Mouse (Mus musculus) WW6 (cell line): Measurements from ENCODE around the gene Tle4.

Source experiments
- DNase-seq: peaks from one replicate; pipeline ENCODE4 v3.0.0-alpha.2; 2013; ENCODE audit warnings: low read depth, low spot score

The Tle4 gene

DNA sequence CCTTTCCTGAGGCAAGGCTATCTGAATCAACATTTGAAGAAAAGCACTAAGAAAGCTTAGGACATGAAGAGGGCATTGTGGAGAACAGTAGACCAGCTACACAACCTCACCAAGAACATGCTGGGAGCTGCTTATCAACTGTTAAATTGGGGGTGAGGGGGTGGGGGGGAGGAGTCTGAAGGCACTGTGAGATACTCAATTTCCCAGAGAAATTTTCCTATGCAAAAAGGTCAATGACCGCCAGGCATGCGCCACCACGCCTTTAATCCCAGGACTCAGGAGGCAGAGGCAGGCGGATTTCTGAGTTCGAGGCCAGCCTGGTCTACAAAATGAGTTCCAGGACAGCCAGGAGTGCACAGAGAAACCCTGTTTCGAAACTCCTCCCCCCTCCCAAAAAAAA is 65.0 kb downstream of the Tle4 start:
- DNase-seq, result peak; percentile 16

DNA sequence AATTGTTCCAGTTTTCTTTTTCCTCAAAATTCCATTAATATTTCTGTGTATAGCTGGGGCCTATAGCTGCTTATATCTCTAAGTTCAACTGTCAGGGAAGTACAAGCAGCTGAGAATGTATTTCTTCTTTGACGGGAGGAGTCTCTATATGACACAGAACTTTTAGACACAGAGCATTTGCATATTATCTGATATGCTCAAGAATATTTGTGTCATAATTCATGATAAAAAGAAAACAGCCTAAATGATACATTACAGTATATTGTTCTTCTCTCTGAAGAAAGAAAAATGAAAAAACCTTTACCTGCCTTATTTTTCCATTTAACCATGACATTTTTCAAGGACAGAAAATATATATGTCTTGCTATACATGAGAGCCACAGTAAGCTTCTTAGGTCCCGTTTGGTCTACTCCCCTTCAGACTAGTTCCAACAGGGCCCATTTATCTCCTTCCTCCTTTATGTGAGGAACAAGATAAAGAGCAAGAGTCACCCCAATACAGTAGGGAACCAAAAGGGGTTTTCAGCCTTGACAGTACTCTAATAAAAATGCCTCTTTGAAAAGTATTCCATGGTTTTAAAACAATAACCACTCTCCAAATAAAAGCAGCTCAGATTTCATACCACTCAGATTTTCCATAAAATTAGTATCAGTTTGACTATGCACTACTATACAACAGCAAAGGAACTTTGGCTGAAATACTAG is 77.6 kb downstream of the Tle4 start:
- DNase-seq, result no peak

DNA sequence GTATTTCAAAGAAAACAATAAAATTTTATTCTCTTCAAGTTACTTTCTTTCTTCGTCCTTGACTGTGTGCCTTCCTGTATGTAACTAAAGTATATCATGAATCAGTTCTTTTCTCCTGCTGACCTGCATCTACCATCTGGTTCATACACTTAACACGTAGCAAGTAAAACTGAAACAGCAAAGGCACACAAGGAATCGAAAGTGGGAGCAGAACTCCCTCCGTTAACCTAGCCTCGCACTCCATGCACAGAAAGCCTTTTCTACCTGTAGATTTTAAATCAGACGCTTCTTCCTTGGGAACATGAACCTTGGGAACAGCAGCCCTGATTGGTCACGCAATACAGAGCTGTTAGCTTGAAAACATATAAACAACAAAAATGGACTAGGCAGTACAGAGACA is 78.7 kb downstream of the Tle4 start:
- DNase-seq, result no peak

DNA sequence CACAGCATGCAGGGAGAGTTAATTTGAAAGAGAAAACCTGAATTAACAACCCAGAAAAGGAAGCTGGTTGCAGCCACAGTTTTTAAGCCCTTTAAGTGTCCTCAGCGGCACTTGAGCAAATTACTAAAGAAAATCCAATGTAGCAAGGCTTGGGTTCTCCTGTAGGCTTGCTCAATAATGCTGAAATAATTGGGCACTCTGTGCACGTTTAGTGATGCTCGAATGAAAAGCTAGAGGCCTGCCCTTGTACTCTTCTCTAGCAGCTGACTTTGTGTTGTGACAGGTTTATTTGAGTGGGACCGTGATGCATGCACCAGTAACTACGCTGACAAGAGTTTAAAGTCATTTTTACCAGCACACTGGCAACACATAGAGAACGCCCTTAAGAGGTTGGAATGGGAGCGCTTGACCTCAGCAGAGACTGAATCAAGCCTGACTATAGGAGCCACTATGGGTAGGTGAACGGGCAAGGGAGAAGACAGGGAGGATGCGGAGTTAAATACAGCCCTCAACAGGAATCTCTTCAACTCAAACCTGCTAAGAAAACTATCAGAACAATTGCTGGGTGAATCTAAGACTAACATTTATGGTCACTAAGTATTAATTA is 79.3 kb downstream of the Tle4 start:
- no peak for DNase-seq

DNA sequence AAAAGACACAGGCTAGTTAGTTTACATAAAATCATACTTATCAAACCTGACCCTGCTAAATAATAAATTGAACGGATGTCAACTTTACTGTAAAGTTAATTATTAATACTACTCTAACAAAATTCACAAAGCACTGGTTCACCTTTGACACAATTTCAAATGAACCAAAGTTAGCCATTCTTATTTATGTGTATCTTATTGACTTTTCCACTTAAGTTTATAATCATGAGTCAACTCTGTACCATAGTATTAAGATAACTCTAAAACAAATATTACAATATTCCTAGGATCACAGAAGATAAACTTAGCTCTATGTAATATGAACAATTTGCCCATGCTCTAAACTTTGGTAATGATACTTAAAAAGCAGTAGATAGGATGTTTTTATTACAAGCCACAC is 81.4 kb downstream of the Tle4 start:
- no peak for DNase-seq

DNA sequence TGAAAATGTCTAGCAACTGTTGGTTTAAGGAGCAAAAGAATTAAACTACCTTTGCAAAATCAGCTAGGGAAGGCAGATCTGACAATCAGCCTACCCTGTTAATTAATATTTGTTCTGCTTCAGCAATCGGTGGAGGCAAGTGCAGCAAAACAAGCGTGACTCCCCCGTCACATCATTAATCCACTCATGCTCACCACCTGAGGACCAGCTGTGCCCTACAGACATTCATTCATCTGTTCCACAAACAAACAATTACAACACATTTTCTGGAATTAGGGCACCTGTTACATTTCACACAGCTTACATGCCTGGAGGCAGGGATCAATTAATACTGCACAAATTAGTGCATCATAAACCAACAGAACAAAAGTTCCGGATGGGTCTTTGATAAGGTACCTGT is 89.0 kb downstream of the Tle4 start:
- no peak for DNase-seq

DNA sequence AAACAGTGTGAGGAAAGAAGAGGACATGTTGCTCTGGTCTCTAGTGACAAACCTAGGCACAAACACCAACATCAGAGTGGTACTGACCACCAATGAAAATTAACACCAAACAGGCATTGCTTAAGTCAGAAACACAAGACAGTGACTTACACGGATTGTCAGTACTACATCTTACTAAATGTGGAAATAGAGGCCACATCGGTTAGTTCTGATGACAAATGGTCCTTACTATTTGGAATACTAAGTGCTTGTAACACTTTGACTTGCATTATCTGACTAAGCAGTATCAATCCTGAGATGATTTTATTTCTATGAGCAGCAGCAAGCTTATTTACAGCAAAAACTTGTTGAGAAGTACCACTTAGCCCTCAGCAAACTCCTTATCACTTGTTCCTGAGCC is 89.9 kb downstream of the Tle4 start:
- DNase-seq, result no peak

DNA sequence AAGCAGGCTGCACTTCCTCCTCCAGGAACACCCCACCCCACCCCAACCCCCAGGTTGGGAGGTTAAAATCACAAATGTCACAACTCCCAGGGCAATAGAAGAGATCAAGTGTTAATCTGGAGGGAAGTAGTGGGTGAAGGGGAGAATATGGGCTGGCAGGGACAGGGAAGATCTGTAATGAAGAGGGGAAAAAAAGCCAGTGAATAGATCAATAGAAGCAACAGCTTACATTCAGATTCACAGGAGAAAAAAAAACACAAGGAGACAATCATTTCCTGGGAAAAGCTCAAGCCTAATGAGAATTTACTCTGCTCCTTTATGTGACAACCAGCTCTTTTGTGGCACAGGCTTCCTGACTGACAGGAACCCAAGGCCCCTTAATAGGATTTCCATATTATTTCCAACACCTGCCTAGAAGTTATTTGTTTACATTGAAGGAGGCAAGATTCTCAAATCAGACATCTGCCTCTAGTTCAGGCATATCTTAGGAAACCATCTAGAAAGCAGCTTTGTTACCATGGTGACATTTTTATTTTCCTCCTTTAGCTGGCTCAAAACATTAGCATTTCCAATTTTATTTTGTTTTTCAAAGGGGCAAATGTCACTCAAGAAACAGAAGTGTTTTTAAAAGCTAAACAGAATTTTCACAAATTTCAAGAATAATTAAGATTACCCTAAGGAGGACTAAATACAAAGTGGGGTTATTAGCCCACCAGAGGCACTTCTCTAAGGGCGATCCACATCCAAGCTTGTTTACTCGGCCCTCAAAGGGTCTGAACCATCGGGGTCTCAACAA is 90.8 kb downstream of the Tle4 start:
- no peak for DNase-seq

DNA sequence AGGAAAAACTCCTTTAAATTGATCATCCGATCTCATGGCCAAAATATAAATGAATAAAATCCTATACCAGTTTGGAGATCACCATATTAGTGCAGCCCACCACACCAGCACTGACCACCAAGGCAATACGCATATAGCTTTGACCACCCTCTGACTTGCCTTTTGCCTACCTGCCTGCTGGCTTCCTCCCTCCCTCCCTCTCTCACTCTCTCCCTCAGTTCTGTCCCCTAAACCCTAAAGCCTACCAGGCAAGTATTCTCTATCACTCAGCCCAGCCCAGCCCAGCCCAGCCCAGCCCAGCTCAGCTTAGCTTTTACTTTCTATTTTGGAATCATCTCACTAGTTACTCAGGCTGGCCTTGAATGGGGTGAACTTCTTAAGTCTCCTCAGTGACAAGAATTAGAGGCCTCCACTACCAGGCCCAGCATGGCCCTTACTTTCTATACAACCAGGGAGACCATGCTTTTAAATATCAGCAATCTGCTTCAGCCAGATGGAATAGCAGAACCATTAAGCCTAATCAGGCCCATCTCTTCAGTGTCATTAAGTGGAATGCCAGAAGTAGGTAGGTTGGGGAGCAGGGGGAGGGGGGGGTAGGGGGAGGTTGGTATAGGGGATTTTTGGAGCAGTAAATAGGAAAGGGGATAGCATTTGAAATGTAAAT is 91.8 kb downstream of the Tle4 start:
- DNase-seq, result no peak

DNA sequence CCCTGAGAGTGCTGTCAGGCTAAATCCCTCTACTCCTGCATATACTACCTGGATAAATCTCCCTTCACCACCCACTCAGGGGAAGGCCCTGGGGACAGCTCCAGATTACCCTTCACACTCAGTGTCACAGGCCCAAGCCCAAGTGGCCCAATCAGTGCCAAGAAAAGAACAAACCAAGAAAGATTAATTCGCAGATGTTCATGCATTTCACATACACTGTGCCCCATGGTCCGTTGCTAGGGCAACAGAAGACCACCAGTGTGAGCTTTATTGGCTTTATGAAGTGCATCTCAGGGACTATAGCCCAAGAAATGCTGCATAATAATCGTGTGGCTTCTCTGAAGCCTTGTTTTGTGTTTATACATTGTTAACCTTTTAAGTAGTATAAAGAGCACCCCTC is 92.5 kb downstream of the Tle4 start:
- no peak for DNase-seq

DNA sequence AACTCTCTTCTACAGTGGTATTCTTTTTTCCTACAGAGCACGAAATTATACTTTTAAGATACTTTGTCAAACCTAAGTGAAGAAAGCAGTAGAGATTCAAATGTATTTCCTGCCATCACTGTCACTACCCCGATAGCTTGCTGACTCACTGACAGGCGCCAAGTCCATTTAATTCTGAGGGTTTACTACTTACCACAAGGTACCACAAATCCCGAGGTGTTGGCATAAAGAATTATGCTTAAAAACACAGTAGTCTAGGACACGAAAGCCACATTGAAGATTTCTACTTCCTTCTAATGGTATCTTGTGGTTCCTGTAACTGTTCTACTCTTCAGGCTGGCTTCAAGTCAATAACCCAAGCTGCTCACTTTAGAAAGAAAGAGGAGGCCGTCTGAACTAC is 94.0 kb downstream of the Tle4 start:
- no peak for DNase-seq

DNA sequence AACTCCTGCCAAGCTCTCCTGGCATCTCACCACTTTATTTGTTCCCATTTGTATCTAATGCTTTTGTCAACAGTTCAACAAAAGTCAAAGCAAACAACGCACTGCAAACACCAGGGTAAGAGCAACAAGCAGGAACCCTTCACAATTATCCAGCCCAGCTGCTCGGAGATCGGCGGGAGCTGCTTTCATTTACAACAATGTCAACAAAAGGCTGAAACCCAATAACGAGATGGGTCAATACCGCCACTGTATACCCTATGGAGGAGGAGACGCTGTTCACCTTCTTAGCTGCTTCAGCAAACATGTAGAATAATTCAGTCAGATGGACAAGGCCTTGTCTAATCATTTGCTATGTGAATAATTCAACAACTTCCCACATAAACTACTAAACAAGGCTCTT is 95.6 kb downstream of the Tle4 start:
- DNase-seq, result no peak

DNA sequence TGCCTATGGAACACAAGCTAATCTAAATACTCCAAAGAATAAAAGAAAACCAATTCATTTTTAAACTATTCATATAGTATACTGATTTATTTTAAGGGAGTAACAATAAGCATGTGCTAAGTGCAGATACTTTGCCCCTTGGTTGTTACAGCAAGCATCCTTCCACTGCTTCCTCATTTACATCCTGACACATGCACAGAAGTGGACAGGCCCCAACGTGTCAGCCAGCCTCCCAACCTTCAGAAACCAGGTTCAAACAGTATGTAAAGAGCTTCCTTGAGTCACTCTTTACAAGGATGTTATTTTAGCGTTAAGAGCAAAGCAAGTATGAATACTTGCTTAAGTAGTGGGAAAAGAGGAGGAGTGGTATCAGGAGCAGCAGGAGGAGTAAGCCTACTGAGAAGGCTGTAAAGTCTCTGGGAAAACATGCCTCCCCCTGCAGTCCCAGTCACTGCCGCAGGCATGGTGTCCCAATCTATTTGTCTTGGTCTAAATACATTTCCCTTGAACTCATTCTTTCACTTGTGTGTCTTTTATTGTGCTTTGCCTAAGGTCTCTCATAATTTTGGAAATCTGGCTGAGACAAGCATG is 97.9 kb downstream of the Tle4 start:
- DNase-seq, result no peak

DNA sequence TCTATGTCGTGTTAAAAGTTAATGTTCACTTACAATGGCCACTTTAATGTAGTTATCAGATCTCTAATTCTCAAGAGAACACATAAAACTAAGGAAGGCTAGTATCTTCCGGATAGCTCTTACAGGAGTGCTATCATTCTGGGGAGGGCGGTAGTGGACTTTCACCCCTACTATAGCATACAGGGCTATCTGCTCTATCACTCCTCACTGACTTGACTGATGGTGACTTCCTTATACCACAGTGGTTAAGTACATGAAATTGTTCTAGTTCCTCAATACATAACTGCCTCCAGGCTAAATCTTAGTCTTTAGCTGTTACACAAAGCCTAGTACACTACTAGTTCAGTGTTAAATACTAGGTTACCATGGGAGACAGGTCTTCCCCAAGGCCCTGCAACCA is 104.8 kb downstream of the Tle4 start:
- no peak for DNase-seq

DNA sequence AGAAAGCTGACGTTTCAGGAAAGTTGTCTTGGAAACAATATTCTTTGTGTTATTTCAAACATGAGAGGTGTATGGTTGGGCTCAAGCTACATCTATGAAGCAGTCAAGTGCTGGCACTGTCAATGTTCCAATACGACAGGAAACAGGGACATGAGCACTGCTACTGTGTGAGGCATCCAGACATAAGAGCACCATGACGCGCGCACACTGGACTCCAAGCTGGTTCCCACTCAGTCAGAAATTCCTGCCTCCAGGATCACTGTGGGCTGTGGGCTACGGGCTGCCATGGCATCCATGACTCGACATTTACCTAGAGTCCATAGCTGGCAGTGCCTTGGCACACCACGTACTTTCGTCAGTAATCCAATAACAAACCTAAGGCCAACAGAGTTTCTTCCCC is 110.7 kb downstream of the Tle4 start:
- DNase-seq, result no peak

DNA sequence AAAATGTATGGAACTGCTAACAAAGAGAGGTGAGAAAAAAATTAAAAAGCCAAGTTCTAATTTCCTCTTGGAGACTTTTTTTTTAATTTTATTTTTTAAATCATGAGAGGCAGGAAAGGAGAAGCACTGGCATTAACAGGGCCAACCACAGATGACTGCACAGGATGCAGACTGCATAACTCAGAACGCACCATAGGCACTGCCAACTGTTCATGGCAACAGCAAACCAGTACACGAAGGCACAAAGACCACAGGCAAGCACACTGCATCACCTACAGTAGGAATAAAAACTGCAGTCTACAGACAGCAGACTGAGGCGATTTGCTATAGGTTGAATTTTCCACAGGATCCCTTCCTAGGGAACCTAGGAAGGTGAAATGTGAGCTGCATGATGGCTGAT is 112.7 kb downstream of the Tle4 start:
- DNase-seq, result no peak

DNA sequence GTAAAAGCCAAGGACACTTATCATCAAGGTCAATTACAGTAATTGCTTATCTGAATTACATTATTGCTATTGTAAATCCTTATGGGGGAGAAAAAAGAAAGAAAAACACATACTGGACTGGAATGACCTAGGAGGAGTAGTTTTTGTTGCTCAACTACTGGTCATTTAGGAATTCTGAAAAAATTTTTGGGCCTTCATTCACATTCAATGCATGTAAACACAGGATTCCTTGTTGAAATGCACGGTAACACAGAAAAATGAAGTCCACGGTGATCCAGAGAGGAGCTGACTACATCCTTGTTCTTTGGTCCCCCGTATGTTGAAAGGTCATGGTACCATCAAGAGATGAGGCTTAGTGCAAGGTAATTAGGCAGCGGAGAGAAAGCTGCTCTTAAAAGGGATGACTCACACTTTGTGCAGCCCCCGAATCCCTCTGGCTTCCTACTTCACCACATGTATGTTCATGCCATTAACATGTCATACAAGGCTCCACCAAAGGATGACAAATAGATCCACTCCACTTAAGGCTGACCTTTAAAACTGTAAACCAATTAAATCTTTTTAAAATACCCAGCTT is 115.2 kb downstream of the Tle4 start:
- no peak for DNase-seq

DNA sequence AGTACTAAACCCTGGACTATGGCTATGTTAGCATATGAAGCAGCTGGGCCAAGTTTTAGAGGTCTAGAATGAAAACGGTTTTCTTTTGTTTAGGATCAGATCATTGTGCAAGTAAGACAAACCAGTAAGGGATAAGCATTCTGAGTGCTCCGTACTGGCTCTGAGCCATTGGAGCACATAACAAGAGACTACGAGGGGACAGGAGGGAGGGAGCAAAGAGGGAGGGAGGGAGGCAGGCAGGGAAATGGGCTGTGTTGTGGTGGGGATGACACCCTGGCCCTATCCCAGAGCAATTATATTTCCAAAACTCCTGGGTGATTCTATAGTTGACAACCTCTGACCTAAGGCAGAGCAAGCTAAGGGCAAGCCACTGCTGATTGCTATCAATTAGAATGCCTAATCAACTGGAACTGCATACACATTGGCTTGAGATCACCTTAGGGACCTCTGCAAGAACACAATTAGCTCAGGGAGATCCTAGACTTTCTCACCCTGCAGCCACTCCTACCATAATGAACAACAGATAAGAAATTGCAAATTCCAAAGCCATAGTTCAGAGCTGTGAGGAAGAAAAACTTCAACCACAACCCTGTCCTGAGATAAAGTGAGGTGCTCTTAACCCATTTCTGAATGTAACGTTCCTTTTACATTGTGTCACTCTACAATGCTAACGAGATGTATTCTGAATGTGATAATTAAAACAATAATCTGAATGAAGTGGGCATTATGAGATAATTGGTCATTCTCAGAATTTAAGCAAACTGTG is 115.9 kb downstream of the Tle4 start:
- DNase-seq, result no peak

DNA sequence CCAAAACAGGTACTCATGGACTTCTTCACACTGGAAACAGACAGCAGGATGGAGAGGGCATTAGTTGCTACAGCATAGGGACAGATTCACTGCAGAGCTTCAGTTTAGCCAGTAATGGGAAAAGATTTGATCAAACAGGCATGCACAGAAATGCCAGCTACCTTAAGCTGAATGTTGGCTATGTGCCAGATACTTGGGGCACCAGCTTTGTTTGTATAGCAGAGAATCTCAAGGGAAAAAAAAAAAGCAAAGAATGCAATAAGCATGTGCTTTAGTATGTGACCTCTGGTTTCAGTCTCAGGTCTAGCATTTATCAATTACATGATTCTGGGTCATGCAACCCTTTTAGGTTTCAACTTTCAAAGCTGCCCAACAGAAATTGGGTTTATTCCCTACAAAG is 118.1 kb downstream of the Tle4 start:
- DNase-seq, result no peak

DNA sequence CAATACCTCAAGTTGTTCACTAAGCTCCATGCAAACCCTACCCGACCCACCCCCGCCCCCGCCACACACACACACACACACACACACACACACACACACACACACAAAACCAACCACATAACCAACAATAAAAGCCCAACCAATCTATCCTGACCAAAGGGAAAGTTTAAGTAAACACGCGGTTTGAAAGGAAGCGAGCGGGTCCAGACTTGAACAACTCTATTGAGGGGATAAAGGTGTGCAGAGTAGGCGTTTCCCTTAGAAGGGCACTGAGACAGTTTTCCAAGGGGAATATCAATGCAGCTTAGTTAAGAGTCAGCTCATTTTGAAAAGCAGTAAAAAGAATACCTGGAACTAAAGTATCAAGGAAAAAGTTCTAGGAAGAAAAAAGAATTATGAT is 128.5 kb downstream of the Tle4 start:
- no peak for DNase-seq

DNA sequence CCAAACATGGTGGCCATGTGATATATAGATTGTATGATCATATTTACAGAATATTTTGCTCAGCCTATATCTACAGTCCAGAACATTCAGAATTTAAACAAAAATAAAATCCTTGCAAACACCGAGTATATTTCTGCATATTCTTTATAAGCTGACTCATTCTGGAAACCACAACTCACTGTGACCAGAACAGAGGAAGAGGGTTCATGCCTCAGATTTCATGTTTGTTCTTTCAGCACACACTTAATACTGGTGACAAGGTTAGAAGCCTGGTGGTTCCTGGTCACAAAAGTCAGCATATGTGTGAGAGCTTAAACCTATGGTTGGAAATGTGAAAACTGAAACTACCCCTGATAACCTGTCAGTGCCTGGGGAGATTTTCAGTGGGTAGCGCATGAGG is 129.1 kb downstream of the Tle4 start:
- no peak for DNase-seq
